Mouse (Mus musculus) limb, embryonic 13.5 days (tissue): ENCODE data around the gene Tmem37. TPM values are rescaled to one million over a fixed set of nuclear protein-coding genes. Genes with fewer than 3 reads are reported as not detected.
A peak's percentile ranks its signal among the peaks of the same experiment; 100 is the strongest.

Experiments
- ATAC-seq: fragments of 200-750 bp; cut with Nextera tagmentation; 2 replicates; pipeline ENCODE4 v1.8.0; 2017; ENCODE audit warnings: low read depth, moderate number of reproducible peaks, moderate TSS enrichment; ENCODE audit not compliant: low FRiP score
- H3K27ac ChIP-seq: fragments of 300-500 bp; sonication (generic); 2 replicates; pipeline ENCODE4 v1.5.1; 2015; ENCODE audit warnings: inconsistent platforms, mild to moderate bottlenecking, moderate library complexity
- H3K27me3 ChIP-seq: fragments of 300-500 bp; sonication (generic); 2 replicates; pipeline ENCODE4 v1.6.1; 2015; ENCODE audit warnings: mild to moderate bottlenecking, inconsistent platforms
- H3K36me3 ChIP-seq: fragments of 300-500 bp; sonication (generic); 2 replicates; pipeline ENCODE4 v1.6.1; 2015; ENCODE audit warnings: inconsistent platforms, mild to moderate bottlenecking, moderate library complexity
- H3K4me1 ChIP-seq: fragments of 300-500 bp; sonication (generic); 2 replicates; pipeline ENCODE4 v1.6.1; 2015; ENCODE audit warnings: inconsistent platforms
- H3K4me2 ChIP-seq: fragments of 300-500 bp; sonication (generic); replicated peaks from 2 replicates; pipeline ENCODE4 v1.6.1; 2015; ENCODE audit warnings: inconsistent platforms, mild to moderate bottlenecking, moderate library complexity
- H3K4me3 ChIP-seq: fragments of 300-500 bp; sonication (generic); 2 replicates; pipeline ENCODE4 v1.5.1; 2015; ENCODE audit warnings: moderate library complexity, mild to moderate bottlenecking, inconsistent platforms
- H3K9ac ChIP-seq: fragments of 300-500 bp; sonication (generic); 2 replicates; pipeline ENCODE4 v1.6.1; 2015; ENCODE audit warnings: mild to moderate bottlenecking, inconsistent platforms
- H3K9me3 ChIP-seq: fragments of 300-500 bp; sonication (generic); 2 replicates; pipeline ENCODE4 v1.6.1; 2016; ENCODE audit warnings: inconsistent platforms
- WGBS: fragments of 180-500 bp; shearing (Covaris S2); methylation state at CpG from one replicate; pipeline ENCODE4 v1.1.7; 2015; 5-methylcytosine and 5-hydroxymethylcytosine counted together
- polyA plus RNA-seq: library from polyadenylated mRNA; unstranded; fragments of >200 nt; fragmentation: Nextera tagmentation; extraction: Ambion mirVana; gene quantifications from 2 replicates; pipeline ENCODE4 v1.2.1, GENCODE M21; 2015

The Tmem37 gene
- polyA plus RNA-seq, result 6.7 and 7.6 TPM in 2 replicates

DNA sequence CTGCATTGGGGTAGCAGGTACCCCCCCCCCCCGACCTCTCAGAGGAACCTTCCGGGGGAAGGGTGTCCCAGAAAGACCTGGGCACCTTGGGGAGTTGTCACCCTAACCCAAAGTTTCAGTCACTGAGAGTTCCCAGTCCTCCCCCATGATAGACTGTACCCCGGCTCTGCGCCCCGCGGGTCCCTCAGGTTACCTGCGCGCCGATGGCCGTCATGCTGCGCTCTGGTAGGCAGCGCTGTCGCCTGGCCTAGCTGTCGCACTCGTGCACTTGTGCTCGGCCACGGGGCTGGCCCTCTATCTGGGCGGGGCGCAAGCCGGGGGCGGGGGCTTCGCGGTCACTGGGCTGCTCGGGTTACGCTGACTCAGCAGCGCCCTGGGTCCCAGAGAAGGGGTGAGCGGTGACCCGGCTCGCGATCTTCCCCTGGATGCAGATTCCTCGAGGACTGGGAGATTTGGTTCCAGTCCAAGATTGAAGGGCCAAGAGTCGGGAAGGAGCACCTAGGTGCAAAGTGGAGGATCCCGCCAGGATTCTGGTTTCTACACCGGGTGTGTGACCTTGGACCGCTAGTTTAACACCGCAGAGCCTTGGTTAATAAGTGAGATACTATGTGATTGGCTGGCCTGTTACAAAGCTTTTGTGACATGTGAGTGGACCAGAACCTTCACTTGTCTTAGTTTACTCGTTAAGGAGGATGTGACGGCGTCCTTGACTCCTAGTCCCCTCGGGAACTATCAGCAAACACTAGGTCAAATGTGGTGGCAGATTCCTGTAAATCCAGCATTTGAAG is at the start of gene Tmem37:
Tmem37 (minus strand) TSS at position 556 of the 788 bp plus-strand sequence.
- Histone ChIP-seq H3K4me1 (peaks cover 25% of the 10 kb centered on the region), H3K27ac (no peak within 1 kb of the TSS), H3K9ac (peak within 1 kb of the TSS; percentile 61), H3K4me3 (peak within 1 kb of the TSS; percentile 45), H3K9me3 (no peaks in the 10 kb centered on the region), H3K36me3 (no peaks in the 10 kb centered on the region), H3K4me2 (peak within 1 kb of the TSS; percentile 84), H3K27me3 (peaks cover 40% of the 10 kb centered on the region)
- ATAC-seq, result peak; percentile 83
- whole genome bisulfite sequencing, result 2% methylated on average over 40 of the region's 40 CpGs

DNA sequence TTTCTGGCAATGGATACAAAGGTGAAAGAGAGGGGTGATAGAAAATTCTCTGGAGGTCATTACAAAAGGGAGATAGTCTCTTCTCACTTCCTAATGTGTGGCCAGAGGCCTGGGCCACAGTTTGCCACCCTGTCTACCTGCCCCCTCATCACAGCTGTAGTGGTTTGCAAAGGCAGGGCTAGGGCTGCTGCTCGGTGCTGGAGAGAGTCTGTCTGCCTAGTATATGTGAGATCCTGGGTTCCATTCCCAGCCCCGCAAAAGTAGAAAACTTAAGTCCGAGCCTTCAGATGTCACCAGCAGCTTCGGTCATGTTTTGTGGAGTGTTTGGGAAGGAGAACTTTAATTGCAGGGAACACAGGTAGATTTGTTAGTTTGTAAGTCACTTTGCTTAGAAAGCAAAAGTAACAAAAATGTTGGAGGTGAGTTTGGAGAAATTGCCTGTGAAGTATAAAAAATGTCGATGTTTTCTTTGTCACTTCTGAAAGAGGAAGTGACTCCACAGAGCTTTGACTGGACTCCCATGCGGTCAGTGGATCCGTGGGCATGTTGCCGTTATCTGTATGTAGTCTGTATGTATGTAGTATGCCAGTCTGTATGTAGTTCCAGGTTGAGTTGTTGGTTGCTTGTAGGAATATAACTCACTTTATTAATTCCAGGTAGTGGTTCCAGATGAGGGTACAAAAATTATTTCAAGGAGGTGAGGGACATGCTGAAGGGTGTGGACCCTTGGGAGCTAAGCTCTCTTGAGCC is 48.9 kb upstream of the Tmem37 start:
- H3K36me3 ChIP-seq, result peaks cover 11% of the 10 kb centered on the region; the same call in 1 of the 2 replicates
- WGBS, result 90% methylated on average over 8 of the region's 8 CpGs

DNA sequence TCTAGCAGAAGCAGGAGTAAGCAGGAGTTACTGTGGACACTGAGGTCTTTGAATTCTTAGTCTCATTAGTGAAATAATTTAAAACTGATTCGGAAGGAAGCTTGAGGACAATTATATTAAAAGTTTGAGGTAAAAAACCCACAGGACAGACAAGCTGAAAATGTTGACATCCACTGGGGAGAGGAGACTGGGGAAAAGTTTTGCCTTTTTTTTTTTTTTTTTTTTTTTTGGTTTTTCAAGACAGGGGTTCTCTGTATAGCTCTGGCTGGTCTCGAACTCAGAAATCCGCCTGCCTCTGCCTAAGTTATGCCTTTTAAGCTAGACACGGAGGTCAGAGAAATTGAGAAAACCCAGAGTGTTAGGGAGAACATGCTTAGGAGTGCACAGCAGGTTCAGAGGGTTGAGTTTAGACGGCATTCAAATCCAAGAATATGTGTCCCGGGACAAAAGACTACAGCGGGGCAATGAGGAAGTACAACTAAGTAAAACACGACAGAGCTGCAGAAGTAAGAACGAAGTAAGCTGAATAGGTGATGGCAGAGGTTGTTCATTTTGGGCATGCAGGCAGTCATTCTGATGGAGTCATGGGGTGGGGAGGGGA is 48.2 kb upstream of the Tmem37 start:
- Histone ChIP-seq H3K36me3 (peaks cover 13% of the 10 kb centered on the region; the same call in 1 of the 2 replicates), H3K27ac (peak overlapping the region; percentile 90; the same call in 1 of the 2 replicates), H3K4me3 (peak overlapping the region; percentile 61), H3K4me2 (peak overlapping the region; percentile 81), H3K9me3 (no peaks in the 10 kb centered on the region), H3K27me3 (no peaks in the 10 kb centered on the region), H3K4me1 (peaks cover 37% of the 10 kb centered on the region), H3K9ac (peak overlapping the region; percentile 71)
- no peak for ATAC-seq
- WGBS, result 86% methylated on average over 9 of the region's 9 CpGs

More for the DNA sequence above, 48.9 kb upstream of the Tmem37 start:
- H3K9ac ChIP-seq, result no peak overlapping the region
- no peaks in the 10 kb centered on the region for H3K27me3 ChIP-seq
- H3K4me1 ChIP-seq, result peaks cover 32% of the 10 kb centered on the region
- no peak overlapping the region for H3K27ac ChIP-seq
- ATAC-seq, result no peak
- no peak overlapping the region for H3K4me3 ChIP-seq
- no peaks in the 10 kb centered on the region for H3K9me3 ChIP-seq
- H3K4me2 ChIP-seq, result no peak overlapping the region

DNA sequence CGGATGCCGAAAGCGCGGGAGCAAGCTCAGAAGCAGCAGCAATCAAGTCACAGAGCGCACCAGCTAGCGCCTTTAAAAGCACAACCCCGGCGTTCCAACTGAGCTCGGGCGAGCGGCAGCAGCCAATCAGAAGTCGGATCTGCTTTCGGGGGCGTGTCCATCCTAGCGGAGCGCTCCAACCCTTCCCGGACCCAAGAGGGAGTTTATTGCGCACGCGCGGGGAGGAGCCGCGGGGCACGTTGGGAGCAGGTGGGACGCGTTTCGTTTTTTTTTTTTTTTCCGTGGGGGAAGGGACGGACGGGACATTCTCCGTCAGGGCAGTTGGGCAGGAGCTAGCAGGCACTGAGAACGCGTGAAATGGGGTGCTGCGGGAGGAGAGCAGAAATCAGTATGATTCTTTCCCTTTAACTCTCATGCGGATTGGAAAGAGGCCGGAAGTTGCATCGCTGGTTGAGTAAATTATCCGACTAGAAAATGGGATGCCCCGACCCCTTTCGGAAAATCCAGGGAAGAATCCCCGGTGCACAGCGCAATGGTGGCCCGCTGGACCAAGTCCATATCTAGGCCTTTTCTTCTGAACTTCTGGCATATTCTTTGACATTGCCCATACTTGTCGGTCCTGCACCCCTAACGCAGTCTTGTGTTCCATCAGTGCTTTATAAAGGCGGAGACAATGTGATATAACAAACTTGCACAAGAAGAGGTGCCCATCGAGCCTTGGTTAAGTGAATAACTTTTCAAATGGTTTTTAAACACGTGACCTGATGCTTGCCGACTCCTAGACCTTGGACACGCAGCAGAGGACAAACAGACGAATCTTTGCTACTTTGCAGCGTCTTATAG is 47.3 kb upstream of the Tmem37 start, which contains the start of the genes Dbi and 3110009E18Rik:
Dbi (minus strand) TSS at position 110 of the 843 bp plus-strand sequence.
3110009E18Rik (plus strand) TSS at position 219 of the 843 bp plus-strand sequence.
- no peaks in the 10 kb centered on the region for H3K9me3 ChIP-seq
- peaks cover 15% of the 10 kb centered on the region for H3K36me3 ChIP-seq
- H3K4me2 ChIP-seq, result peak within 1 kb of the TSS; percentile 81
- H3K27me3 ChIP-seq, result no peaks in the 10 kb centered on the region
- peak within 1 kb of the TSS; percentile 93 for H3K27ac ChIP-seq
- H3K4me1 ChIP-seq, result peaks cover 38% of the 10 kb centered on the region
- peak; percentile 96 for ATAC-seq
- H3K9ac ChIP-seq, result peak within 1 kb of the TSS; percentile 82
- 3% methylated on average over 52 of the region's 52 CpGs for WGBS
- peak within 1 kb of the TSS; percentile 61 for H3K4me3 ChIP-seq

DNA sequence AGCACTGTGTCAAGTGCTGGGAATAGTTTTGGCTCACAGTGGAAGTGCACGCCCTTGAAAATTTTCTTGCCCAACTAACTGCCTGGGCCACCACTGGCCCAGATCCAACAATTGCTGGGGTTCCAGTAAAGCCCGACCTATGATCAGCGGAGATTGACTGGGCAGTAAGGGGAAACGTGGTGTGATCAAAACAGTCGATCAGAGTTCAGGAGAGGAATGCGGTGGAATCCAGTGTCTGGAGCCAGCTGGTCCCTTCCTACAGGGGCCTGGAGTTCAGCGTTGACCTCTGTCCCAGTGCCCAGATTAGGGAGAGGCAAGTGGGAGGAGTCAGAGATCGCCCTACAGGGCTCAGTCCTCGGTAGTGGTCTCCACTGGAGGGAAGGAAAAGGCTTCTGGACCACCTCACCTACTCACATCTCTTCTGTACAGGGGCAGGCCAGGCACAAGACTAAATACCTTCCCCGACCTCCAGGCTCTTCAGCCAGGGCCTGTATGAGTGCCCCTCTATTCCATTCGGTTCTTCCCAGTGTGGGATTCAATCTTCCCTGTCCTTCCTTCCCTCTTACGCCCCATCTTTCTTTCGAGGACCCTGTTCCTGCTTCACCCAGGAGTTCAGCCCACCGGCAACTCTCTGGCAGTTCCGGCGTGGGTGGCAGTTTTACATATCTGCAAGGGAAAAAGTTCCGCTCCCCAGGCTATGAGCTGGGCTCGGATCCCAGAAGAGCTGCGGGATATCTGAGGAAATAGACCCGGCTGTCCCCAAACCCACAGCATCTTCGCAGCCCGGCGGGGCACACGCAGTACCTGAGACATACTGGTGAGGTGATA is 46.5 kb upstream of the Tmem37 start:
- H3K36me3 ChIP-seq, result peaks cover 24% of the 10 kb centered on the region
- H3K4me1 ChIP-seq, result peaks cover 33% of the 10 kb centered on the region
- peak overlapping the region; percentile 61 for H3K4me3 ChIP-seq
- H3K9me3 ChIP-seq, result no peaks in the 10 kb centered on the region
- peak overlapping the region; percentile 81 for H3K4me2 ChIP-seq
- no peaks in the 10 kb centered on the region for H3K27me3 ChIP-seq
- H3K27ac ChIP-seq, result peak overlapping the region; percentile 93
- H3K9ac ChIP-seq, result peak overlapping the region; percentile 82
- ATAC-seq, result peak; percentile 45
- WGBS, result 3% methylated on average over 24 of the region's 24 CpGs

DNA sequence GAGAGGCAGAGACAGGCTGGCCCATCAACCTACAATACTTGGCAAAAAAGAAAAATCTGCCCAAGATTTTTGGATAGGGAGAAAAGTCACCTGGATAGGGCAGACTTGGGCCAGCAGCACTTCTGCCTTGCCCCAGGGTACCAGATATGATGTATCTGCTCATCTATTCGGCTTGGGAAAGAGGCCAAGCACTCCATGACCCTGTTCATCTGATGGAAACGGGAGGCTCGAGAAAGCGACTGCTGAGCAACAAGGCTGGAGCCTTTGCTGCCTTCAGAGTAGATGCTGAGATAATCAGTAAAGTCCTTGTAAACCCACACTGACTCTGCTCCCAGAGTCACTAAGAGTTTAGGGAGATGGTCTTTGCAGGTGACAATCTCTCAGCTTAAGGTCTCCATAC is 45.5 kb upstream of the Tmem37 start:
- Histone ChIP-seq H3K4me3 (peak overlapping the region; percentile 61), H3K27me3 (no peaks in the 10 kb centered on the region), H3K4me1 (peaks cover 30% of the 10 kb centered on the region), H3K4me2 (peak overlapping the region; percentile 81), H3K9ac (peak overlapping the region; percentile 82; the same call in 1 of the 2 replicates), H3K27ac (no peak overlapping the region), H3K9me3 (peaks cover 4% of the 10 kb centered on the region; the same call in 1 of the 2 replicates), H3K36me3 (peaks cover 33% of the 10 kb centered on the region)
- 88% methylated on average over 4 of the region's 4 CpGs for WGBS
- no peak for ATAC-seq

DNA sequence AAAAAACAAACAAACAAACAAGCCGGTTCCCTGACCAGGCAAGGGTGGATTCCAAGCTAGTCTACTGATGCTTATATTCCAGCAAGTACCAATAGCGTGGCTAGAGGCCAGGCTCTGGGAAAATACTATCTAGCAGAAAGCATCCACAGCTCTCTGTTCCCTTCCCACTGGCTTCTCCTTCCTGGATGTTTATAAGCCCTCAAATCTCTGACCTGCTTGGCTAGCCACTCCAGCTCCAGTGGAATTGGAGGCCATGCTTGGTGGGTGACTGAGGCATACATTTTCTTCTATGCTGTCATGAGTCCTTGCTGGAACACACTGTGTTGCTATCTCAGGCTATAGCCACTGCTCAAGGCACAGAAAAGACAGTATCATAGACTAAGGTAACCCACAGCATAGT is 45.0 kb upstream of the Tmem37 start:
- Histone ChIP-seq H3K4me3 (0 out of 2 replicates have a peak overlapping the region, but pooled peaks have one; percentile 3), H3K27me3 (no peaks in the 10 kb centered on the region), H3K4me1 (peaks cover 30% of the 10 kb centered on the region), H3K4me2 (peak overlapping the region; percentile 81; the same call in 1 of the 2 replicates), H3K36me3 (peaks cover 39% of the 10 kb centered on the region), H3K9me3 (peaks cover 7% of the 10 kb centered on the region; the same call in 1 of the 2 replicates), H3K9ac (no peak overlapping the region), H3K27ac (no peak overlapping the region)
- no peak for ATAC-seq
- WGBS, result 95% methylated on average over 2 of the region's 2 CpGs

DNA sequence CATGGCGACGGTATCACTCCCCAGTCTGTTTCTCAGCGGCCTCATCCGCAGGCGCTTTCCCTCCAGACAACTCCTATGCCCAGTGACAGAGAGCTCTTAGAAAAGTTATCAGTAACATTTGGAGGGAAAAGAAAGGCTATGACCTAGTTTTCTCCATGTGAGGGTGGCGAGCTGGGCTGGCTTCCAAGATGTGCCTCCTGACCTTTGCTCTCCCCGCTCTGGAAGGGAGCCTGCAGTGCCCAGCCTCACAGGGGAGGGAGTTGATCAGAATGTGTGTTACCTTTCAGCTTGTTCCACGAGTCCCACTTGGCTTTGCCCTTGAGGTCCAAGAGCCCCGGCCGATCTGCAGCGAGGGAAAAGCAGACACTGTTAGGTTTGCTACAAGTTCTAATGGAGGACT is 42.2 kb upstream of the Tmem37 start:
- Histone ChIP-seq H3K27ac (peak overlapping the region; percentile 53), H3K9ac (no peak overlapping the region), H3K9me3 (peaks cover 7% of the 10 kb centered on the region; the same call in 1 of the 2 replicates), H3K36me3 (peaks cover 64% of the 10 kb centered on the region), H3K4me2 (no peak overlapping the region), H3K27me3 (no peaks in the 10 kb centered on the region), H3K4me1 (peaks cover 30% of the 10 kb centered on the region), H3K4me3 (no peak overlapping the region)
- 87% methylated on average over 11 of the region's 11 CpGs for WGBS
- no peak for ATAC-seq

DNA sequence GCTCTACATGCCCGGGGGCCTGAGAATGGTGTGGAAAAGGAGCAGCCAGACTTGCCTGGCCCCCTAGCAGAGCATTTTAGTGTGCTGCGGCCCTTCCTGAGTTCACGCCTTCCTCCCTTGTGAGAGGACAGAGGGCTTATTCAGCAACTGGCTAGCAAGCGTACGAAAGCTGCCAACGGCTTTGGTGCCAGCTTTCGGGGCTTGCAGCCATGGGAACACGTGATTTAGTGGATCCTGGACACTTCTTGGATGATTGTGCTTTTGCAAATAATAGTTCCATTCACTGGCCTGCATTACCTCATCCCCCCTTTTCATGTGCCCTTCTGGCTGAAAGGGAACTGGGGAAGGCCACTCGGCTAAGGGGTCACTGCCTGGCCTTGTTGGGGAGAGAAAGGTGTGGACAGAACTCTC is 41.8 kb upstream of the Tmem37 start:
- ATAC-seq, result peak; percentile 12; the same call in 1 of the 2 replicates
- H3K27ac ChIP-seq, result peak overlapping the region; percentile 74

More for the DNA sequence above, 41.8 kb upstream of the Tmem37 start:
- WGBS, result 88% methylated on average over 9 of the region's 9 CpGs
- peaks cover 67% of the 10 kb centered on the region for H3K36me3 ChIP-seq
- peaks cover 7% of the 10 kb centered on the region; the same call in 1 of the 2 replicates for H3K9me3 ChIP-seq
- H3K4me1 ChIP-seq, result peaks cover 30% of the 10 kb centered on the region
- no peaks in the 10 kb centered on the region for H3K27me3 ChIP-seq
- no peak overlapping the region for H3K4me2 ChIP-seq
- no peak overlapping the region for H3K9ac ChIP-seq
- no peak overlapping the region for H3K4me3 ChIP-seq
